Mouse (Mus musculus) lung, embryonic 15.5 days (tissue): ENCODE results near the gene Cbx3. TPM values are rescaled to one million over a fixed set of nuclear protein-coding genes. Genes with fewer than 3 reads are reported as not detected.

ENCODE experiments used
- ATAC-seq: fragments of 200-750 bp; cut with Nextera tagmentation; 2 replicates; pipeline ENCODE4 v1.8.0; 2017; ENCODE audit warnings: moderate number of reproducible peaks, borderline replicate concordance; ENCODE audit not compliant: low FRiP score, low TSS enrichment; ENCODE audit errors: extremely low read depth
- H3K27ac ChIP-seq: fragments of 300-500 bp; sonication (generic); 2 replicates; pipeline ENCODE4 v1.5.1; 2015; ENCODE audit warnings: moderate library complexity, mild to moderate bottlenecking, inconsistent platforms
- H3K27me3 ChIP-seq: fragments of 300-500 bp; sonication (generic); 2 replicates; pipeline ENCODE4 v1.6.1; 2015; ENCODE audit warnings: inconsistent platforms
- H3K36me3 ChIP-seq: fragments of 300-500 bp; sonication (generic); 2 replicates; pipeline ENCODE4 v1.6.1; 2015; ENCODE audit warnings: inconsistent platforms
- H3K4me1 ChIP-seq: fragments of 300-500 bp; sonication (generic); 2 replicates; pipeline ENCODE4 v1.6.1; 2015; ENCODE audit warnings: inconsistent platforms
- H3K4me2 ChIP-seq: fragments of 300-500 bp; sonication (generic); 2 replicates; pipeline ENCODE4 v1.6.1; 2015; ENCODE audit warnings: inconsistent platforms, mild to moderate bottlenecking, moderate library complexity
- H3K4me3 ChIP-seq: fragments of 300-500 bp; sonication (generic); 2 replicates; pipeline ENCODE4 v1.5.1; 2015; ENCODE audit warnings: mild to moderate bottlenecking, inconsistent platforms
- H3K9ac ChIP-seq: fragments of 300-500 bp; sonication (generic); 2 replicates; pipeline ENCODE4 v1.6.1; 2015; ENCODE audit warnings: inconsistent platforms
- H3K9me3 ChIP-seq: fragments of 300-500 bp; sonication (generic); 2 replicates; pipeline ENCODE4 v1.6.1; 2016; ENCODE audit warnings: inconsistent platforms
- WGBS: fragments of 180-500 bp; shearing (Covaris S2); methylation state at CpG from one replicate; pipeline ENCODE4 v1.1.7; 2015; 5-methylcytosine and 5-hydroxymethylcytosine counted together
- polyA plus RNA-seq: library from polyadenylated mRNA; unstranded; fragments of >200 nt; fragmentation: Nextera tagmentation; extraction: Ambion mirVana; gene quantifications from 2 replicates; pipeline ENCODE4 v1.2.1, GENCODE M21; 2015

The Cbx3 gene
- polyA plus RNA-seq: 501 and 507 TPM in 2 replicates

GRCm38 (mm10) chr6:51470311-51471178, at the start of gene Cbx3:
Gene Cbx3 (plus strand): TSS chr6:51470360.
- ATAC-seq: peak; percentile 88
- under 1% methylated on average over 96 of the region's 99 CpGs for WGBS
- H3K36me3 ChIP-seq: peaks cover 40% of the 10 kb centered on the region
- no peaks in the 10 kb centered on the region for H3K9me3 ChIP-seq
- peak within 1 kb of the TSS; percentile 100 for H3K9ac ChIP-seq
- no peaks in the 10 kb centered on the region for H3K27me3 ChIP-seq
- H3K4me2 ChIP-seq: peak within 1 kb of the TSS; percentile 65
- peak within 1 kb of the TSS; percentile 76 for H3K4me3 ChIP-seq
- H3K27ac ChIP-seq: peak within 1 kb of the TSS; percentile 99
- peaks cover 32% of the 10 kb centered on the region for H3K4me1 ChIP-seq

- 44% methylated on average over 11 of the region's 11 CpGs for WGBS
- no peaks in the 10 kb centered on the region for H3K9me3 ChIP-seq
- H3K9ac ChIP-seq: no peak overlapping the region
- H3K27me3 ChIP-seq: no peaks in the 10 kb centered on the region
- no peak overlapping the region for H3K4me2 ChIP-seq
- ATAC-seq: no peak
- H3K27ac ChIP-seq: no peak overlapping the region
- H3K36me3 ChIP-seq: no peaks in the 10 kb centered on the region
- no peaks in the 10 kb centered on the region for H3K4me1 ChIP-seq
- H3K4me3 ChIP-seq: no peak overlapping the region
Measured at GRCm38 (mm10) chr6:51423466-51424122, 46.6 kb upstream of the Cbx3 start.

DNA sequence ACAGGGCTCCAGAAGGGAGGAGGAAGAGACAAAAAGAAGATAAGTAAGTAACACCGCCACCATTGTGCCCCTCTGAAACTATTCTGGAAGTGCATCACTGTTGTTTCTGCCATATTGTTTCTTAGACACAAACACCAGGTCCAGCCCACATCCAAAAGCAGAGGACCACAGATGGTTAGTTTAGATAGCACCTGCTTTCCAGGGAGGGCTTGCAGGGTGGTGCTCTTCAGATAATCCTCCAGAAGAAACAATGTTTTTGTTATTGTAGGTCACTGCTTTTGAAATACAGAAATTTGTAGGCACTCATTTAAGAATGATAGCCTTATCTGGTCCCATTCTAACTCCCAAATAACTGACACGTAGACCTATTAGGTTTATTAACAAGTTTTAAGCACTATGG, 45.6 kb upstream of the Cbx3 start:
- Histone ChIP-seq H3K4me2 (no peak overlapping the region), H3K36me3 (no peaks in the 10 kb centered on the region), H3K4me1 (no peaks in the 10 kb centered on the region), H3K27ac (no peak overlapping the region), H3K4me3 (no peak overlapping the region), H3K9me3 (no peaks in the 10 kb centered on the region), H3K27me3 (no peaks in the 10 kb centered on the region), H3K9ac (no peak overlapping the region)
- 83% methylated on average over 2 of the region's 2 CpGs for WGBS
- ATAC-seq: no peak

DNA sequence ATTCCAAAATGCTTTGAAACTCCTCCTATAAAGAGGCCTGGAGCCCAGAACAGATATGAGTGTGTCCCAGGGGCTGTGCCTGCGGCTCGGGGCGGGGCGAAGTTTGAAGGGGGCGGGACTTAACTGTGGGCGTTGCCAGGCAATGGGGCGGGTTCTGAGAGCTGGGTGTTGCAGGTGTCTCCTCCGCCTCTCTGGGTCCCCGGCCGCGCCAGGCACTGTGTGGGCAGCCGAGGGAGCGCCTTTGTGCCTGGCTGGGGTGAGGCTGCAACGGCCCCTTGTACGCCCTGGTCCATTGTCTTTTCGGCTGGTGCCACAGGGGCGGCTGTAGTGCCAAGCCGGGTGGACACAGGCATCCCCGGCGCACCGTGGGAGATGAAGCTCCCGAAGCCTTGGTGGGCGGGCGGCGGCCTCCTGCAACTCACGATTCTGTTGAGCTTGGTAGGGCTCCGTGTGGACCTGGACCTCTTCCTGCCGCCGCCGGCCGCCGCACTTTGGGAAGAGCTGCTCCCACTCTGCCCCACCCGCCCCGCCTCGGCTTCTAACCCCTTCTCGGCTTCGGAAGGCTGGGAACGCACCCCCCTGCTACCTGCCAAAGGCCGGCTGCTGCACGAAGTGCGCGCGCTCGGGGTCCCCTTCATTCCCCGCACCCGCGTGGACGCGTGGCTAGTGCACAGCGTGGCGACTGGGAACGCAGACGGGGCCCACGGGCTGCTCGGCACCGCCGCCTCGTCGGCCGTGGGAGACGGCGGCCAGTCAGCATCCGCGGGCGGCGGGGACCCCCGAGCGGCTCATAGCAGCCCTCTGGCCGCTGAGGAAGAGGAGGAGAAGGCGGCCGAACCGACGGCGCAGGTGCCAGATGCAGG, 37.4 kb upstream of the Cbx3 start, which contains the start of gene Nfe2l3:
TSS of gene Nfe2l3 (plus strand) at position 136 of the 863 bp plus-strand sequence.
- no peaks in the 10 kb centered on the region for H3K9me3 ChIP-seq
- WGBS: 1% methylated on average over 74 of the region's 74 CpGs
- peak within 1 kb of the TSS; percentile 49 for H3K4me3 ChIP-seq
- ATAC-seq: peak; percentile 82
- peaks cover 9% of the 10 kb centered on the region for H3K4me1 ChIP-seq
- peaks cover 50% of the 10 kb centered on the region for H3K27me3 ChIP-seq
- H3K27ac ChIP-seq: no peak within 1 kb of the TSS
- no peaks in the 10 kb centered on the region for H3K36me3 ChIP-seq
- H3K4me2 ChIP-seq: peak within 1 kb of the TSS; percentile 94
- H3K9ac ChIP-seq: peak within 1 kb of the TSS; percentile 37

DNA sequence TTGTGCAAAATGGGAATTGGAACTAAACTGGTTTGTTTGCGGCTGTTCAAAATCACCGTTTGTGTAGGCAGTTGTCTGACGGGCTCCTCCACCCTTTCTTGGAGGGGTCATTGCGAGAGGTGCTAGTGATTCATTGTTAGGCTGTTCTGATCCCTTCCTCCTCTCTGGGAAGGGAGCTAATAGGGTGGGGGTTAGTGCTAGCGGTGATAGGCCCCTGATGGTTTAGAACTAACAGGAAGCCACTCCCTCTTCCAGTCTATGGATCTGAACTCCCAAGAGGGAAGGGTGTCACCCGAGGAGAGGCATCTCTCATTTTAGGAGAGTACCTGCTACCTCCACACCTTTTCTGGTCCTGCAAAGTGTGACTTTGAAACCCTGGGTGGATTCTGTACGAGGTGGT, 35.9 kb upstream of the Cbx3 start:
- H3K36me3 ChIP-seq: no peaks in the 10 kb centered on the region
- WGBS: 24% methylated on average over 7 of the region's 7 CpGs
- H3K4me1 ChIP-seq: peaks cover 9% of the 10 kb centered on the region
- H3K9me3 ChIP-seq: no peaks in the 10 kb centered on the region
- no peak overlapping the region for H3K9ac ChIP-seq
- no peak overlapping the region for H3K4me3 ChIP-seq
- no peak for ATAC-seq
- H3K27ac ChIP-seq: no peak overlapping the region
- H3K27me3 ChIP-seq: peaks cover 50% of the 10 kb centered on the region
- no peak overlapping the region for H3K4me2 ChIP-seq

- Histone ChIP-seq H3K4me3 (no peak overlapping the region), H3K9me3 (no peaks in the 10 kb centered on the region), H3K27me3 (peaks cover 33% of the 10 kb centered on the region), H3K36me3 (no peaks in the 10 kb centered on the region), H3K4me1 (peaks cover 8% of the 10 kb centered on the region), H3K4me2 (no peak overlapping the region), H3K27ac (no peak overlapping the region), H3K9ac (no peak overlapping the region)
- WGBS: 41% methylated on average over 4 of the region's 4 CpGs
- ATAC-seq: no peak
Measured at GRCm38 (mm10) chr6:51437665-51438064, 32.5 kb upstream of the Cbx3 start.

DNA sequence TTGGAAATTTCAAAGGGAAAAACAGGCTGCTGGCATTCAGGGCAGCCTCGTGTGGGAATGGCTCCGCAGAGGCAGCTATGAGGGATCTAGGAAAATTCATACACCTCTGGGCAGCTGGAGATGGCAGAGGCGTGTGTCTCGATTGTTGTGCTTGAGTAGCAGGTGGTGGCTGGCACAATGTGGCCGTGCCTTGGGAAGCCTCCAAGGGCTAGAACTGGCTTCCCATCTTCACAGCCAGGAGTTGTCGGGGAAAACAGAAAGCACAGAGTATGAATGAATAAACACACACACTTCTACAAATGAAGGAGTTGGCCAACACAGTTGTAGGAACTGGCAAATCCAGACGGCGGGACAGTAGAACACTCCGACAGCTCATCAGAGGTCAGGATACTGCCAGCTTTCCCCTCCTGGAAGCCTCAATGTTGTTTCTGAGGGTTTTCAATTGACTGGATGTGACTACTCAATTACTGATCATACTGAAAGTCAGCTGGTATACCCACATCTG, 31.3 kb upstream of the Cbx3 start:
- Histone ChIP-seq H3K36me3 (no peaks in the 10 kb centered on the region), H3K4me1 (0 out of 2 replicates have a peak, but pooled peaks cover 3% of the 10 kb centered on the region), H3K4me3 (no peak overlapping the region), H3K9me3 (no peaks in the 10 kb centered on the region), H3K27ac (no peak overlapping the region), H3K9ac (no peak overlapping the region), H3K27me3 (peaks cover 21% of the 10 kb centered on the region), H3K4me2 (no peak overlapping the region)
- ATAC-seq: no peak
- WGBS: 75% methylated on average over 9 of the region's 9 CpGs

- no peaks in the 10 kb centered on the region for H3K27me3 ChIP-seq
- H3K4me3 ChIP-seq: no peak overlapping the region
- H3K36me3 ChIP-seq: no peaks in the 10 kb centered on the region
- no peak overlapping the region for H3K9ac ChIP-seq
- 0 out of 2 replicates have a peak, but pooled peaks cover 3% of the 10 kb centered on the region for H3K4me1 ChIP-seq
- 57% methylated on average over 9 of the region's 9 CpGs for WGBS
- H3K9me3 ChIP-seq: no peaks in the 10 kb centered on the region
- ATAC-seq: no peak
- no peak overlapping the region for H3K4me2 ChIP-seq
- no peak overlapping the region for H3K27ac ChIP-seq
Measured at GRCm38 (mm10) chr6:51442191-51442835, 27.8 kb upstream of the Cbx3 start.

- WGBS: 47% methylated on average over 7 of the region's 7 CpGs
- H3K4me2 ChIP-seq: no peak overlapping the region
- H3K4me3 ChIP-seq: no peak overlapping the region
- ATAC-seq: no peak
- no peak overlapping the region for H3K9ac ChIP-seq
- H3K9me3 ChIP-seq: no peaks in the 10 kb centered on the region
- no peaks in the 10 kb centered on the region for H3K27me3 ChIP-seq
- peaks cover 5% of the 10 kb centered on the region; the same call in 1 of the 2 replicates for H3K36me3 ChIP-seq
- H3K4me1 ChIP-seq: no peaks in the 10 kb centered on the region
- no peak overlapping the region for H3K27ac ChIP-seq
Measured at GRCm38 (mm10) chr6:51452927-51453503, 17.1 kb upstream of the Cbx3 start.

DNA sequence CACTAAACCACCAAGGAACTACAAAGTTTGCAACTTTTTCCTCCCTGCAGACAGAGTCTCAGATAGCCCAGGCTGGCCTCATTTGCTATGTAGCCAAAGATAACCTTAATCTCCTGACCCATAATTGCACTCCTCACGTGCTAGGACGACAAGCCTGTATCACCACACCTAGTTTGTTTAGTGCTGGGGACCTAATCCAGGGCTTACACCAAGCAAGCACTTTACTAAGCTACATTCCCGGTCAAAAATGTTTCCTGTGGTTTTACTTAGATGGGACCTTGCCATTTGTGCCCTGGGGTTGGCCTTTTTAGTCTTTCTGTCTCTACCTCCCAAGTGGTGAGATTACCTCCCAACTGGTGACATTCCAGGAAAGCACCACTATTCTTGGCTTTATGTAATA, 15.2 kb upstream of the Cbx3 start:
- H3K9me3 ChIP-seq: no peaks in the 10 kb centered on the region
- WGBS: 22% methylated on average over 3 of the region's 3 CpGs
- no peaks in the 10 kb centered on the region for H3K27me3 ChIP-seq
- H3K4me2 ChIP-seq: no peak overlapping the region
- no peak overlapping the region for H3K9ac ChIP-seq
- no peak overlapping the region for H3K27ac ChIP-seq
- ATAC-seq: no peak
- H3K36me3 ChIP-seq: peaks cover 20% of the 10 kb centered on the region
- no peaks in the 10 kb centered on the region for H3K4me1 ChIP-seq
- H3K4me3 ChIP-seq: no peak overlapping the region

DNA sequence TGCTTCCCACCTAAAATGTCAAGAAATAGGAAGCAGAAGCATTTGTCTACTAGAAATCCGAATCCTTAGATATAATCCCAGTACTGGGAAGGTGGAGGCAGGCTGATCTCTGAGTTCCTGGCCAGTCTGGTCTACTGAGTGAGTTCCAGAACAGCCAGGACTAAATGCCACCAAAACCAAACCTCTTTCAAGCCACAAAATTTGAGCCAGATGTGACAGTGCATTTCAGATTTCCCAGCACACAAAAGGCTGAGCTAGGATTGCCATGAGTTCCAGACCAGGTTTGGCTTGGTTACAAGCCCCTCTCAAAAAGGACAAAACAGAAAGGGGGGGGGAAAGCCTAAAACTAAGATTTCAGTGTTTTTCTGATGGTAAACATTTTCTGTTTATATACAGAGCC, 14.0 kb upstream of the Cbx3 start:
- Histone ChIP-seq H3K27ac (no peak overlapping the region), H3K4me3 (no peak overlapping the region), H3K4me1 (no peaks in the 10 kb centered on the region), H3K4me2 (no peak overlapping the region), H3K36me3 (peaks cover 29% of the 10 kb centered on the region), H3K9ac (no peak overlapping the region), H3K9me3 (no peaks in the 10 kb centered on the region), H3K27me3 (no peaks in the 10 kb centered on the region)
- 78% methylated on average over 1 of the region's 1 CpGs for WGBS
- no peak for ATAC-seq
